Mouse (Mus musculus): ENCODE measurements around the gene Eif2b4.

- no peak for TF ChIP-seq CTCF (IDR thresholded peaks at IDR 0.05)
- TF ChIP-seq EP300 (IDR thresholded peaks at IDR 0.05): no peak
Observed at GRCm38 (mm10) chr5:31195671-31196070, 2.4 kb upstream of the Eif2b4 start.

Measured in lung, postnatal 0 days (tissue).